Mouse (Mus musculus): ENCODE results near the gene Rnf115.

DNA sequence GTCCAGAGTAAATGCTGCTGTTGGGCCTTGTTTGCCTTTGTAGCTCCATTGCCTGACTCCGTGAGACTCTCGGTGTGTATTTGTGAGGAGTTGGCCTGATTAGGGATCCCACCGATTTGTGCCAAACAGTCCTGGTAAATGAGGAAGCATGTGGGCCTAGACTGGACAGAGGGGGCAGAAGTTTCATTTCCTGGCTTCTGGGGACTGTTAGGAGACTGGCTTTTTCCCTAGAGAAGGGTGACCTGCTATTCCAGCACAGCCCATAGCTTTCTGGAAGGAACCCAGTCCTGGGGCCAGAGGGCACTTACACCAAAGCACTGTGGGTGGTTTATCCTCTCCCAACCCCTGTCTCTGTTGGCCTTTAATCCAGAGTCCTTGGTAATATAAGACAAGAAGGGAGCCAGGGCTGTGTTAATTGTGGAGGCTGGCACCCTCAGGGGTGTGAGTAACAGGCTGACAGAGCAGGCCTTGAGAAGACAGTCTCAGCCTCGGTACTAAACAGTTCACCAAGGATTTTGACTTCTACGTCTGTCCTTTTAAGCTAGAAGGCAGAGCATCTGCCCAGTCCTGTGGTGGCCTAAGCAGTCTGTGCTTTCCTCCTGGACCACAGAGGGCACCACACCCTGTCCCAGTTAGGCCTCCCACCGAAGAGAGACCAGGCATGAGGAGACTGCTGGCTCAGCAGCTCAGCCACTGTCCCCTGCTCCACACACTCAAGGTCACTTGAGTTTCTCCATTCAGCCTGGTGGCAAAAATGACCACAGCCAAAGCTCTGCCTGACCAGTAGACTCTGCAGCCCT is 92.9 kb downstream of the Rnf115 start:
- TF ChIP-seq CTCF (IDR thresholded peaks at IDR 0.05; ENCODE audit: low read depth) (no peak), EP300 (optimal IDR thresholded peaks at IDR 0.05) (no peak)

All from stomach, postnatal 0 days (tissue).